Mouse (Mus musculus): ENCODE results near the gene Scd4. TPM values are rescaled to one million over a fixed set of nuclear protein-coding genes. Genes with fewer than 3 reads are reported as not detected.
A peak's percentile ranks its signal among the peaks of the same experiment; 100 is the strongest.

Scd4 gene
- polyA plus RNA-seq, 1 experiment from 2014 or later = 0.12 TPM

DNA sequence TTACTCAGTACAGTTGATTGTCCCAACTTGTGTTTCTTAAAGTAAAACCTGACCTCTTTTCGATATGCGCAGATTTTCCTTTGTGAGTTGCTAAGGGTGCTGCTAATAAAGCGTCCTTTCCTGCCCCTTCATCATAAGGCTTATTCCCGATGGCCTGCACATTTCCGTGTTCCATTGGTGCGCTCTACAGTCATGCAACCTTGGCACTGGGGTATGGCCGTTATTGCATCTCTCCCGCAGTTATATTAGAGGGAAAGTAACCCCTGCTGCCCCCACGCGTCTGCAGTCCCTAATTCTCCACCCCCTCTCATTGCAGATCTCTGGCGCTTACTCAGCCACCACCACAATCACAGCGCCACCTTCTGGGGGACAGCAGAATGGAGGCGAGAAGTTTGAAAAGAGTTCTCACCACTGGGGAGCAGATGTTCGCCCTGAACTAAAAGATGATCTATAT lies 38.3 kb upstream of the Scd4 start:
- ATAC-seq (replicated peaks; ENCODE audit: low FRiP score, low read depth) = peak; percentile 55
- DNase-seq (ENCODE audit: low spot score) = peak; percentile 98
- peak overlapping the region; percentile 97 for H3K27ac ChIP-seq
- no peaks in the 10 kb centered on the region for H3K9me3 ChIP-seq (replicated peaks; ENCODE audit: low read length)
- H3K9ac ChIP-seq (ENCODE audit: low read depth, low read length) = peak overlapping the region; percentile 77
- TF ChIP-seq CTCF (IDR thresholded peaks at IDR 0.05; ENCODE audit: low read depth) = peak; percentile 99
- peaks cover 53% of the 10 kb centered on the region for H3K4me1 ChIP-seq (replicated peaks; ENCODE audit: insufficient read depth, low read length)
- under 1% methylated on average over 14 of the region's 14 CpGs for WGBS
- H3K4me2 ChIP-seq (ENCODE audit: low read length) = peak overlapping the region; percentile 87
- H3K4me3 ChIP-seq (replicated peaks; ENCODE audit: low read depth, low read length) = peak overlapping the region; percentile 79
- peaks cover 19% of the 10 kb centered on the region for H3K36me3 ChIP-seq (ENCODE audit: insufficient read depth, low read length)
- no peaks in the 10 kb centered on the region for H3K27me3 ChIP-seq (ENCODE audit: insufficient read depth, low read length)

DNA sequence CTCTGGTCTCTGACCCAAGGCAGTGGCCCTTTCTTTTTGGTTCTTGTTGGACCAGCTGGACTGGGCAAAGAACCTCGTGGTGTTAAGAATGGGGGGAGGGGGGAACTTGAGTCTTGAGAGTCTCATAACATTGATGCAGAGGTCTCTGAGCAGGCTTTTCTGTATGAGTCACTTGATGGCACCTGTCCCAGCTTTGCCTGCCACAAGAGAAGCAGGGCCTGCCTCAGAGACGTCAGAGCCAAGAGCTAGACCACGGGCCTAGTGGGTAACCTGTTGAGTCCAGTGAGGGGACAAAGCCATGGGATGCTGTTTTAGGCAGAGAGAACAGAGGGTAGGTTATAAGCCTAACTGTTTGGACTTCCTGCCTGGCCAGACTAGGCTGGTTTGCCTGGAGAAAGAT lies 37.6 kb upstream of the Scd4 start:
- Histone ChIP-seq H3K9me3 (replicated peaks; ENCODE audit: low read length) (no peaks in the 10 kb centered on the region), H3K4me2 (ENCODE audit: low read length) (peak overlapping the region; percentile 87), H3K4me3 (replicated peaks; ENCODE audit: low read depth, low read length) (peak overlapping the region; percentile 79), H3K27ac (peak overlapping the region; percentile 37; the same call in 1 of the 2 replicates), H3K4me1 (replicated peaks; ENCODE audit: insufficient read depth, low read length) (peaks cover 49% of the 10 kb centered on the region), H3K9ac (ENCODE audit: low read depth, low read length) (peak overlapping the region; percentile 77), H3K27me3 (ENCODE audit: insufficient read depth, low read length) (no peaks in the 10 kb centered on the region), H3K36me3 (ENCODE audit: insufficient read depth, low read length) (peaks cover 24% of the 10 kb centered on the region)
- ATAC-seq (replicated peaks; ENCODE audit: low FRiP score, low read depth) (no peak), DNase-seq (ENCODE audit: low spot score) (no peak)
- no peak for TF ChIP-seq CTCF (IDR thresholded peaks at IDR 0.05; ENCODE audit: low read depth)
- WGBS = 4% methylated on average over 3 of the region's 3 CpGs

DNA sequence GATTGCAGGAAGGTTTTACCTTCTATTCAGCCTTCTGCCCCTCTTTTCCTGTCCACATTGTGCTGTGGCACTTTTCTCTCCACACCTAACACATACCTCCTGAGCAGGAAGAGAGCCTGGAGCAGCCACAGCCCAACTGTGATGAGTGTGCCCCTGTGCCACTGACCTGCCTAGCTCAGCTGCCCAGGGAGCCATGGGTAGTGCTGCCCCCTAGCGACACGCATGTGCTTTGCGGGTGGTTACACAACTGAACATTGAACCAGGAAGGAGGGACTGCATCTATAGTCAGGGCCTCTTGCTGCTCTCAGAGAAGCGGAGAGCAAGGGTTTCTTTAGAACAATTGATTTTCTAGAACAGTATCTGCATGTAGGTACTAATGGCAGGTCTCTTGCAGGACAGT lies 37.2 kb upstream of the Scd4 start:
- ATAC-seq (replicated peaks; ENCODE audit: low FRiP score, low read depth) = peak; percentile 18; the same call in 1 of the 2 replicates

GRCm38 (mm10) chr19:44296186-44296585 lies 36.7 kb upstream of the Scd4 start:
- H3K4me3 ChIP-seq (replicated peaks; ENCODE audit: low read depth, low read length) = peak overlapping the region; percentile 79
- peak overlapping the region; percentile 87 for H3K4me2 ChIP-seq (ENCODE audit: low read length)
- peaks cover 53% of the 10 kb centered on the region for H3K4me1 ChIP-seq (replicated peaks; ENCODE audit: insufficient read depth, low read length)
- H3K9ac ChIP-seq (ENCODE audit: low read depth, low read length) = peak overlapping the region; percentile 50; the same call in 1 of the 2 replicates
- H3K27me3 ChIP-seq (ENCODE audit: insufficient read depth, low read length) = no peaks in the 10 kb centered on the region
- no peaks in the 10 kb centered on the region for H3K9me3 ChIP-seq (replicated peaks; ENCODE audit: low read length)
- no peak overlapping the region for H3K27ac ChIP-seq
- DNase-seq (ENCODE audit: low spot score) (no peak), ATAC-seq (replicated peaks; ENCODE audit: low FRiP score, low read depth) (no peak)
- 18% methylated on average over 7 of the region's 7 CpGs for WGBS
- H3K36me3 ChIP-seq (ENCODE audit: insufficient read depth, low read length) = peaks cover 32% of the 10 kb centered on the region
- no peak for TF ChIP-seq CTCF (IDR thresholded peaks at IDR 0.05; ENCODE audit: low read depth)

More for the DNA sequence above, 37.2 kb upstream of the Scd4 start:
- Histone ChIP-seq H3K9ac (ENCODE audit: low read depth, low read length) (peak overlapping the region; percentile 50; the same call in 1 of the 2 replicates), H3K27ac (0 out of 2 replicates have a peak overlapping the region, but pooled peaks have one; percentile 37), H3K4me1 (replicated peaks; ENCODE audit: insufficient read depth, low read length) (peaks cover 49% of the 10 kb centered on the region), H3K4me3 (replicated peaks; ENCODE audit: low read depth, low read length) (peak overlapping the region; percentile 79), H3K9me3 (replicated peaks; ENCODE audit: low read length) (no peaks in the 10 kb centered on the region), H3K36me3 (ENCODE audit: insufficient read depth, low read length) (peaks cover 28% of the 10 kb centered on the region), H3K27me3 (ENCODE audit: insufficient read depth, low read length) (no peaks in the 10 kb centered on the region), H3K4me2 (ENCODE audit: low read length) (peak overlapping the region; percentile 87)
- peak; percentile 92 for DNase-seq (ENCODE audit: low spot score)
- WGBS = 4% methylated on average over 4 of the region's 4 CpGs
- TF ChIP-seq CTCF (IDR thresholded peaks at IDR 0.05; ENCODE audit: low read depth) = peak; percentile 97

- Histone ChIP-seq H3K4me3 (replicated peaks; ENCODE audit: low read depth, low read length) (peak overlapping the region; percentile 79), H3K27ac (no peak overlapping the region), H3K36me3 (ENCODE audit: insufficient read depth, low read length) (peaks cover 39% of the 10 kb centered on the region), H3K4me2 (ENCODE audit: low read length) (peak overlapping the region; percentile 87), H3K27me3 (ENCODE audit: insufficient read depth, low read length) (no peaks in the 10 kb centered on the region), H3K4me1 (replicated peaks; ENCODE audit: insufficient read depth, low read length) (peaks cover 50% of the 10 kb centered on the region), H3K9ac (ENCODE audit: low read depth, low read length) (peak overlapping the region; percentile 50; the same call in 1 of the 2 replicates), H3K9me3 (replicated peaks; ENCODE audit: low read length) (no peaks in the 10 kb centered on the region)
- TF ChIP-seq CTCF (IDR thresholded peaks at IDR 0.05; ENCODE audit: low read depth) = no peak
- WGBS = 34% methylated on average over 8 of the region's 8 CpGs
- no peak for ATAC-seq (replicated peaks; ENCODE audit: low FRiP score, low read depth)
- no peak for DNase-seq (ENCODE audit: low spot score)
Measured at GRCm38 (mm10) chr19:44297068-44297760, 35.7 kb upstream of the Scd4 start.

- H3K27ac ChIP-seq = no peak overlapping the region
- peaks cover 45% of the 10 kb centered on the region for H3K36me3 ChIP-seq (ENCODE audit: insufficient read depth, low read length)
- WGBS = 69% methylated on average over 9 of the region's 9 CpGs
- no peaks in the 10 kb centered on the region for H3K9me3 ChIP-seq (replicated peaks; ENCODE audit: low read length)
- no peak for ATAC-seq (replicated peaks; ENCODE audit: low FRiP score, low read depth)
- DNase-seq (ENCODE audit: low spot score) = no peak
- H3K9ac ChIP-seq (ENCODE audit: low read depth, low read length) = 0 out of 2 replicates have a peak overlapping the region, but pooled peaks have one; percentile 36
- peaks cover 43% of the 10 kb centered on the region for H3K4me1 ChIP-seq (replicated peaks; ENCODE audit: insufficient read depth, low read length)
- H3K27me3 ChIP-seq (ENCODE audit: insufficient read depth, low read length) = no peaks in the 10 kb centered on the region
- H3K4me3 ChIP-seq (replicated peaks; ENCODE audit: low read depth, low read length) = peak overlapping the region; percentile 79; the same call in 1 of the 2 replicates
- TF ChIP-seq CTCF (IDR thresholded peaks at IDR 0.05; ENCODE audit: low read depth) = no peak
- peak overlapping the region; percentile 87 for H3K4me2 ChIP-seq (ENCODE audit: low read length)
Measured at GRCm38 (mm10) chr19:44297862-44298261, 35.0 kb upstream of the Scd4 start.
